Mouse (Mus musculus) stomach, postnatal 0 days (tissue): ENCODE results near the gene Card10. TPM values are rescaled to one million over a fixed set of nuclear protein-coding genes. Genes with fewer than 3 reads are reported as not detected.
A peak's percentile ranks its signal among the peaks of the same experiment; 100 is the strongest.

Source experiments
- ATAC-seq: fragments of 200-750 bp; cut with Nextera tagmentation; 2 replicates; pipeline ENCODE4 v1.8.0; 2017; ENCODE audit not compliant: low FRiP score, low TSS enrichment
- DNase-seq: peaks from one replicate; pipeline ENCODE4 v3.0.0-alpha.2; 2016; ENCODE audit warnings: low spot score
- H3K27ac ChIP-seq: fragments of 300-500 bp; sonication (generic); replicated peaks from 2 replicates; pipeline ENCODE4 v1.5.1; 2014; ENCODE audit warnings: mild to moderate bottlenecking, control low read depth
- H3K27me3 ChIP-seq: fragments of 300-500 bp; sonication (generic); 2 replicates; pipeline ENCODE4 v1.6.1; 2014; ENCODE audit warnings: low read length; ENCODE audit not compliant: control insufficient read depth, insufficient read depth
- H3K36me3 ChIP-seq: fragments of 300-500 bp; sonication (generic); 2 replicates; pipeline ENCODE4 v1.6.1; 2014; ENCODE audit warnings: low read length, mixed read lengths; ENCODE audit not compliant: control insufficient read depth, insufficient read depth
- H3K4me1 ChIP-seq: fragments of 300-500 bp; sonication (generic); replicated peaks from 2 replicates; pipeline ENCODE4 v1.6.1; 2014; ENCODE audit warnings: antibody characterized with exemption; ENCODE audit not compliant: control insufficient read depth, insufficient read depth
- H3K4me2 ChIP-seq: fragments of 300-500 bp; sonication (generic); replicated peaks from 2 replicates; pipeline ENCODE4 v1.6.1; 2014; ENCODE audit warnings: low read depth, mild to moderate bottlenecking, control low read depth, moderate library complexity
- H3K4me3 ChIP-seq: fragments of 300-500 bp; sonication (generic); 2 replicates; pipeline ENCODE4 v1.5.1; 2014; ENCODE audit warnings: low read depth, low read length, control low read depth
- H3K9ac ChIP-seq: fragments of 300-500 bp; sonication (generic); 2 replicates; pipeline ENCODE4 v1.6.1; 2014; ENCODE audit warnings: mild to moderate bottlenecking, low read length, control low read depth, mixed read lengths
- H3K9me3 ChIP-seq: fragments of 300-500 bp; sonication (generic); 2 replicates; pipeline ENCODE4 v1.6.1; 2016; ENCODE audit warnings: low read length; ENCODE audit not compliant: control insufficient read depth
- CTCF ChIP-seq: IDR thresholded peaks from 2 replicates; pipeline ENCODE4 v1.5.1; 2016; ENCODE audit warnings: antibody characterized with exemption, low read depth, mild to moderate bottlenecking, moderate library complexity
- EP300 ChIP-seq: optimal IDR thresholded peaks from 2 replicates; pipeline ENCODE3; 2016; ENCODE audit warnings: antibody characterized with exemption
- WGBS: fragments of 180-500 bp; shearing (Covaris S2); extraction: QIAGEN DNeasy Blood & Tissue Kit; methylation state at CpG from one replicate; pipeline ENCODE4 v1.1.7; 2014; 5-methylcytosine and 5-hydroxymethylcytosine counted together
- polyA plus RNA-seq: library from polyadenylated mRNA; unstranded; fragments of >200 nt; fragmentation: Nextera tagmentation; extraction: Ambion mirVana; gene quantifications from 2 replicates; pipeline ENCODE4 v1.2.1, GENCODE M21; 2015

Gene Card10
- polyA plus RNA-seq, 1 experiment from 2014 or later = 2.4 TPM

DNA sequence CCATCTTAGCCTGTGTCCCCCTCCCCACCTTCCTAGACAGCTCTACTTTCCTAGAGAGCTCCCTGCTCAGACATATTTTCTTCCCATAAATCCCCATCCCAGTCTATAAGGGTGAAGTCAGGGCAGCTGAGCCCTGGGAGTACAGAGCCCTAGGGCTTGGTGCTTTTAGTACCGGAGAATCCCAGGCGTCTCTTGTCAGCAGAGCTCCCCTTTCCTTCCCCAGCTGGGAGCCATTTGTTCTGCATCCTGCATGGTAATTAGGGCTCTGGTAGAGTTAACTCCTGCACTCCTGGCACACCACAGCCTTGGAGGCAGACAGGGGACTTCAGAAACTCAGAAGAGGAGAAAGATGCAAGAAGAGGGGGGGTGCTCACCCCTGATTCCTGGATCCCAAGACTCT is 36.9 kb upstream of the Card10 start:
- no peak overlapping the region for H3K4me2 ChIP-seq
- H3K9ac ChIP-seq = no peak overlapping the region
- TF ChIP-seq EP300 = no peak
- TF ChIP-seq CTCF = no peak
- H3K27me3 ChIP-seq = no peaks in the 10 kb centered on the region
- no peak for ATAC-seq
- WGBS = 27% methylated on average over 2 of the region's 2 CpGs
- peak overlapping the region; percentile 61 for H3K27ac ChIP-seq
- H3K4me1 ChIP-seq = peaks cover 10% of the 10 kb centered on the region
- no peaks in the 10 kb centered on the region for H3K36me3 ChIP-seq
- H3K9me3 ChIP-seq = no peaks in the 10 kb centered on the region
- H3K4me3 ChIP-seq = no peak overlapping the region
- no peak for DNase-seq

DNA sequence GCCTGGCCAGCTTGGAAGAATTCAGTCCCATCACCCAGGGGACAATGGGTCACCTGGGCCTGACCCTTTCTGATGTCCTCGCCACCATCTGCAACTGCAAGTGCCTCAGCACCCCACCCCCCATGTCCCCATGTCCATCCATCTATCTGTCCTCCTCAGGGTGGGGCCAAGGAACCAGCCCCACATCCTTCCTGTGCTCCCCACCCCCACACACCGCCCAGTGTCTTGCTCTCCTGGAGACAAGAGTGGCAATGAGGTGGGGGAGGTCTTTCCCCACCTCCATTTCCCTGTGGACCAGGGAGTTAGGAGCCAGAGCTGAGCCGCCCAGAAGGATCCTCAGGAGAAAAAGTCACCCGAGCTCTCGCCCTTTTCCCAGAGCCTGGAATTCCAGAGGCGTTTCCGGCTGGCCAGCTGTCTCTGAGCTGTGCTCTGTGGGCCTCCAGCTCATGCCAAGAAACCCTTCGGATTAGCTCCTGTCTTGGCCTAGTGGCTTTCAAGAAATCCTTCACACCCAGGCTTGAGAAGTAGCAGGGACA is 33.3 kb upstream of the Card10 start:
- Histone ChIP-seq H3K9ac (no peak overlapping the region), H3K27me3 (no peaks in the 10 kb centered on the region), H3K9me3 (no peaks in the 10 kb centered on the region), H3K4me2 (no peak overlapping the region), H3K4me3 (no peak overlapping the region), H3K27ac (peak overlapping the region; percentile 88), H3K36me3 (no peaks in the 10 kb centered on the region), H3K4me1 (peaks cover 13% of the 10 kb centered on the region; the same call in 1 of the 2 replicates)
- WGBS = 36% methylated on average over 8 of the region's 8 CpGs
- ATAC-seq = no peak
- DNase-seq = peak; percentile 17
- no peak for TF ChIP-seq CTCF
- TF ChIP-seq EP300 = no peak

DNA sequence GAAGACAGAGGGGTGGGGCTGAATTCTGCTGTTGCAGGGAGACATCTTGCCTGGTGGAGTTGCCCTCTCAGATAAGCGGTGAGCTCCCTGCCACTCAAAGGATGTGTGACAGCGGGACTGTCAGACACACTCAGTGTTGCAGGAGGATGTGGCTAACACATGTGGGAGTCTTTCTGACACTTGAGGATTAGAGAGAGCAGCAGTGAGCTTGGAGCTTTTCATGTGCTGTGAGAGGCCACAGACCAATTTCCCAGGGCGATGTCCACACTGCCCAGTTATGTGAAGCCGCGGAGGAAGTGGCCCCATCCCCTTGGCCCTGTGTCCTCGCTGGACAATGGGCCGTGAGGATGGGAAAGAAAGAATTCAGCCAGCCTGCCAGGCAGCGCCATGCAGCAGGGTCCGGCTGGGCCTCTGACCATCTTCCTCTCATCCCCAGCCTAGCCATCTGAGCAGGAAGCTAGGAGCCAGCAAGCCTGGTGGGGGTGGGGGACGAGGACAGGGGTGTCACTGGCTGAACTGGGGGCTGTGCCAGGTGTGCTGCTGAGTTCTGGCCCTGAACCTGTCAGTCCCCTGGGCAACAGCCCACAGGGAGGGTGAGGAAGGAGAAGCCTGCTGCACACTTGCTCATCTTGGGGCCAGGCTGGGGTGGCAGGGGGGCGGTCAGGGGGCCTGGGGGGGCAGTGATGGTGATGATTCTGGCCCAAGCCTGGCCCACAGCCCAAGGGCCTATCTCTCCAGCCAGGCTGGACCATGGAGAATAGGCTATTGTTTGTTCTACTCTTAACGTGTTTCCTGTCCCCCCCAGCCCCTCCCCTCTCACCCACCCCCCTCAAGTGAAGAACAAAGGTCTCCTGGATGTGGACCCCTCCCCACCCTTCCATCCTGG is 32.6 kb upstream of the Card10 start:
- ATAC-seq = no peak
- no peak overlapping the region for H3K9ac ChIP-seq
- no peak overlapping the region for H3K4me3 ChIP-seq
- peak overlapping the region; percentile 88 for H3K27ac ChIP-seq
- no peaks in the 10 kb centered on the region for H3K36me3 ChIP-seq
- peak; percentile 15 for DNase-seq
- H3K4me2 ChIP-seq = no peak overlapping the region
- 30% methylated on average over 12 of the region's 12 CpGs for WGBS
- TF ChIP-seq EP300 = no peak
- H3K9me3 ChIP-seq = no peaks in the 10 kb centered on the region
- no peaks in the 10 kb centered on the region for H3K27me3 ChIP-seq
- H3K4me1 ChIP-seq = peaks cover 11% of the 10 kb centered on the region; the same call in 1 of the 2 replicates

DNA sequence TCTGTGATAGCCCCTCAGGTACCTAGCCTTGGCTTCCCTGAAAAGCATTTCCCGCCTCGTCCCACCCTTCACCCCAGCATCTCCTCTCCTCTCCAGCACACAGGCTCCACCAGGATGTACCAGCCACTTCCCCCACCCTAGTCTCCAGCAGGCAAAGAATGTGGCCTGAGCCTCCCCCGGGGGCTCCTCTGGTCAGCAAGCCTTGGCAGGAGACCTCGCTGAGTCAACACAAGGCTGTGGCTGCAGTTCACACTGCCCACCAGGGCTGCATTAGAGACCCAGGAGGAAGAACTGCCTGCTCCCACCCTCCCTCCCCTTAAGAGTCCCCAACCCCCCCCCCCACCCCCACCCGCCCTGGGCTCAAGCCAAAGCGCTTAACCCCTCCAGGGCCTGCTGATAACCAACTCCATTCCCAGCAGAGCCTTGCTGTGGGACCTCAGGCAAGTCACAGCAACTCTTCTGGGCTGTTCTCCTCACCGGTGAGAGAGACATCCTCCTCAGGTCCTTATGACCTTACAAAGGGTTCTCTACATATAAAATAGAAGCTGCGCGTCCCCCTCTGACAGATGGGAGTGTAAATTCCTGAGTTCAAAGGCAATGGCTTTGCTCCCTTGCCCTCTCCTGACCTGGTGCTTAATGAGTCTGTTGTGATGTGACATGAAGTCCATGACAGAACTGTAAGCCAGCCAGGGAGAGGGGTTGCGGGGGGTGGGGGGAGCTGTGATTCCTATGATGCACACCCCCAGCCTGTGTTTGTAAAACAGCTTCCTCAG is 31.6 kb upstream of the Card10 start:
- 31% methylated on average over 10 of the region's 10 CpGs for WGBS
- Histone ChIP-seq H3K27ac (peak overlapping the region; percentile 88), H3K9me3 (no peaks in the 10 kb centered on the region), H3K4me3 (no peak overlapping the region), H3K36me3 (no peaks in the 10 kb centered on the region), H3K9ac (no peak overlapping the region), H3K4me2 (no peak overlapping the region), H3K4me1 (peaks cover 11% of the 10 kb centered on the region; the same call in 1 of the 2 replicates), H3K27me3 (no peaks in the 10 kb centered on the region)
- peak; percentile 19; the same call in 1 of the 2 replicates for ATAC-seq
- peak; percentile 39 for DNase-seq
- 0 out of 2 replicates have a peak, but pooled peaks have one; percentile 6 for TF ChIP-seq CTCF
- no peak for TF ChIP-seq EP300

DNA sequence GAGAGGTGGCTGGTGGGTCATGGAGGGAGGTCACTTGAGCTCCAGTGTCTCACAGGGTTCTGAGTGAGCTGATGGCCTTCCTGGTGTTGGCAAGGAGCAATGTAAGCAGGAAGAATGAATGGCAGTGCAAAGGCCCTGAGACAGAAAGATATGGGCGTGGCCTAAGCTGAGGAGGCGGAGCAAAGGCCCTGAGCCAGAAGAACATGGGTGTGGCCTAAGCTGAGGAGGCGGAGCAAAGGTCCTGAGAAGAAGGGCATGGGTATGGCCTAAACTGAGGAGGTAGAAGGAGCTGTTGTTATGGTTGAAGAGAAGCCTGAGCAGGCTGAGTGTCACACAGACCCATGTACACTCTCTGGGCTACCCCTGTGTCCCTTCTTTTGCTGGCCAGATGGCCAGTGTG is 30.7 kb upstream of the Card10 start:
- no peaks in the 10 kb centered on the region for H3K36me3 ChIP-seq
- DNase-seq (peak; percentile 17), ATAC-seq (no peak)
- peak overlapping the region; percentile 88 for H3K27ac ChIP-seq
- H3K9ac ChIP-seq = no peak overlapping the region
- peaks cover 11% of the 10 kb centered on the region; the same call in 1 of the 2 replicates for H3K4me1 ChIP-seq
- 80% methylated on average over 3 of the region's 3 CpGs for WGBS
- H3K9me3 ChIP-seq = no peaks in the 10 kb centered on the region
- TF ChIP-seq CTCF (no peak), EP300 (no peak)
- no peak overlapping the region for H3K4me3 ChIP-seq
- no peaks in the 10 kb centered on the region for H3K27me3 ChIP-seq
- no peak overlapping the region for H3K4me2 ChIP-seq
